Mouse (Mus musculus) CH12.LX (cell line): ENCODE results near the gene Gpr33. TPM values are rescaled to one million over a fixed set of nuclear protein-coding genes. Genes with fewer than 3 reads are reported as not detected.

Experiments
- DNase-seq: peaks from one replicate; pipeline ENCODE4 v3.0.0-alpha.2; 2013; ENCODE audit errors: extremely low read depth
- H3K27ac ChIP-seq: 2 replicates; pipeline ENCODE4 v1.5.1; 2012; ENCODE audit warnings: low read depth, mild to moderate bottlenecking, control low read depth, moderate library complexity; ENCODE audit not compliant: insufficient read depth
- H3K27me3 ChIP-seq: replicated peaks from 2 replicates; pipeline ENCODE3; 2012; ENCODE audit warnings: inconsistent platforms
- H3K36me3 ChIP-seq, 2 experiments: replicated peaks in 1 of 2; 2 replicates each; pipeline versions ENCODE3 to v1.6.1; 2012; ENCODE audit warnings: inconsistent platforms in 1 of 2, low read length in 1 of 2, mild to moderate bottlenecking in 1 of 2, mixed read lengths in 1 of 2, moderate library complexity in 1 of 2; ENCODE audit not compliant: control insufficient read depth in 1 of 2, insufficient read depth in 1 of 2
- H3K4me1 ChIP-seq, 2 experiments: 2 replicates each; pipeline ENCODE4 v1.6.1; 2012; ENCODE audit warnings: inconsistent platforms in 1 of 2, moderate library complexity in 1 of 2; ENCODE audit not compliant: insufficient read depth in 2 of 2, control insufficient read depth in 1 of 2
- H3K4me2 ChIP-seq: 2 replicates; pipeline ENCODE4 v1.6.1; 2012; ENCODE audit warnings: low read depth, mild to moderate bottlenecking, control low read depth; ENCODE audit not compliant: poor library complexity, insufficient read depth, severe bottlenecking
- H3K4me3 ChIP-seq, 3 experiments: fragments of 150-350 bp in 1 of 3; sonication (generic) in 1 of 3; replicated peaks in 1 of 3; 2 replicates each; pipeline versions ENCODE3 to v1.5.1; 2011 to 2012; ENCODE audit warnings: low read depth in 2 of 3, low read length in 2 of 3, mild to moderate bottlenecking in 2 of 3, moderate library complexity in 2 of 3, control low read depth in 1 of 3, improper control_type of control experiment in 1 of 3, inconsistent platforms in 1 of 3, mixed read lengths in 1 of 3; ENCODE audit not compliant: poor library complexity in 1 of 3
- H3K79me2 ChIP-seq: replicated peaks from 2 replicates; pipeline ENCODE4 v1.6.1; 2012; ENCODE audit warnings: mild to moderate bottlenecking, moderate library complexity; ENCODE audit not compliant: control insufficient read depth, poor library complexity, insufficient read depth, severe bottlenecking; ENCODE audit errors: extremely low read depth
- H3K9ac ChIP-seq: 2 replicates; pipeline ENCODE4 v1.6.1; 2012; ENCODE audit warnings: low read depth, mild to moderate bottlenecking, control low read depth, moderate library complexity; ENCODE audit not compliant: insufficient read depth
- H3K9me3 ChIP-seq: replicated peaks from 2 replicates; pipeline ENCODE3; 2012; ENCODE audit warnings: low read length, inconsistent platforms, mixed read lengths
- CTCF ChIP-seq, 2 experiments: IDR thresholded peaks in 1 of 2; conservative IDR thresholded peaks in 1 of 2; 2 replicates each; pipeline ENCODE4 v1.5.1; 2011 to 2012; ENCODE audit warnings: low read depth in 2 of 2, low read length in 2 of 2, improper control_type of control experiment in 1 of 2, inconsistent platforms in 1 of 2, mild to moderate bottlenecking in 1 of 2, moderate library complexity in 1 of 2
- EP300 ChIP-seq: IDR thresholded peaks from 2 replicates; pipeline ENCODE4 v1.6.1; 2011; ENCODE audit warnings: low read length, improper control_type of control experiment
- HCFC1 ChIP-seq: IDR thresholded peaks from 2 replicates; pipeline ENCODE4 v1.6.1; 2012; ENCODE audit warnings: low read depth, mild to moderate bottlenecking, inconsistent platforms, low read length, improper control_type of control experiment
- KAT2A ChIP-seq: IDR thresholded peaks from 2 replicates; pipeline ENCODE4 v1.6.1; 2012; ENCODE audit warnings: low read length, improper control_type of control experiment, inconsistent platforms; ENCODE audit not compliant: insufficient replicate concordance
- MAFK ChIP-seq: IDR thresholded peaks from 2 replicates; pipeline ENCODE4 v1.6.1; 2011; ENCODE audit warnings: low read length, improper control_type of control experiment; ENCODE audit not compliant: insufficient replicate concordance
- MEF2A ChIP-seq: IDR thresholded peaks from 2 replicates; pipeline ENCODE4 v1.6.1; 2014; ENCODE audit warnings: low read depth, mild to moderate bottlenecking, inconsistent platforms, low read length, improper control_type of control experiment, borderline replicate concordance
- NRF1 ChIP-seq: IDR thresholded peaks from 2 replicates; pipeline ENCODE4 v1.6.1; 2014; ENCODE audit warnings: low read depth, mild to moderate bottlenecking, inconsistent platforms, low read length, improper control_type of control experiment, moderate library complexity
- POLR2AphosphoS2 ChIP-seq: IDR thresholded peaks from 2 replicates; pipeline ENCODE4 v1.6.1; 2011; ENCODE audit warnings: low read depth, low read length, improper control_type of control experiment
- SIN3A ChIP-seq: IDR thresholded peaks from 2 replicates; pipeline ENCODE4 v1.6.1; 2012; ENCODE audit warnings: low read length, improper control_type of control experiment, inconsistent platforms
- SMC3 ChIP-seq: IDR thresholded peaks from 2 replicates; pipeline ENCODE4 v1.6.1; 2011; ENCODE audit warnings: low read depth, low read length, improper control_type of control experiment
- UBTF ChIP-seq: IDR thresholded peaks from 2 replicates; pipeline ENCODE4 v1.6.1; 2012; ENCODE audit warnings: low read depth, mild to moderate bottlenecking, inconsistent platforms, low read length, improper control_type of control experiment, moderate library complexity
- USF2 ChIP-seq: conservative IDR thresholded peaks from 2 replicates; pipeline ENCODE4 v1.6.1; 2011; ENCODE audit warnings: low read depth, low read length, improper control_type of control experiment
- ZNF384 ChIP-seq: IDR thresholded peaks from 2 replicates; pipeline ENCODE4 v1.6.1; 2012; ENCODE audit warnings: low read depth, low read length, improper control_type of control experiment, inconsistent platforms
- dilution Hi-C: fragments of 300-500 bp; cut with MboI; formaldehyde crosslinking; loops from 2 replicates; pipeline ENCODE4 v1.14.3; 2020; ENCODE audit warnings: low sequenced_read_pairs; ENCODE audit not compliant: extremely low pct_unique_long_range_greater_than_20kb, extremely low pct_ligation_motif_present
- in situ Hi-C: fragments of 300-500 bp; cut with MboI; formaldehyde crosslinking; loops from 3 replicates; pipeline ENCODE4 v1.14.3; 2019; ENCODE audit warnings: low sequenced_read_pairs, low pct_ligation_motif_present, low pct_unique_long_range_greater_than_20kb, mixed read lengths
- polyA plus RNA-seq: library from polyadenylated mRNA; unstranded; fragments of >175 nt; gene quantifications from 2 replicates; pipeline ENCODE4 v1.2.1, GENCODE M21; 2012; ENCODE audit warnings: low read depth; ENCODE audit not compliant: insufficient read length
- total RNA-seq, 2 experiments: library from RNA; depleted of rRNA; stranded (reverse); fragments of 300-350 nt in 1 of 2; fragments of >200 nt in 1 of 2; gene quantifications; 2 replicates each; pipeline ENCODE4 v1.2.3; 2012 to 2014

Gpr33 gene
- total and polyA plus RNA-seq, 3 experiments, result not detected

GRCm38 (mm10) chr12:52014044-52014443, 13.8 kb downstream of the Gpr33 start:
- in situ Hi-C loops (loop anchor here (25.0 kb wide), 1 partner anchor 823 kb away; no protein-coding TSS in a partner anchor), dilution Hi-C loops (no loop called here)
- TF ChIP-seq USF2, result no peak
- no peak for TF ChIP-seq EP300
- peak; percentile 34 for TF ChIP-seq ZNF384
- Histone ChIP-seq H3K9ac (no peak overlapping the region), H3K27ac (no peak overlapping the region), H3K4me1 (no peaks in the 10 kb centered on the region), H3K79me2 (no peaks in the 10 kb centered on the region), H3K27me3 (no peaks in the 10 kb centered on the region), H3K4me2 (no peak overlapping the region), H3K4me3 (no peak overlapping the region), H3K36me3 (no peaks in the 10 kb centered on the region), H3K9me3 (no peaks in the 10 kb centered on the region)
- no peak for DNase-seq

- H3K27ac ChIP-seq, result no peak overlapping the region
- no peak overlapping the region for H3K4me3 ChIP-seq
- no peaks in the 10 kb centered on the region for H3K9me3 ChIP-seq
- dilution Hi-C loops (no loop called here), in situ Hi-C loops (loop anchor here (25.0 kb wide), 1 partner anchor 824 kb away; no protein-coding TSS in a partner anchor)
- no peaks in the 10 kb centered on the region for H3K4me1 ChIP-seq
- H3K9ac ChIP-seq, result no peak overlapping the region
- TF ChIP-seq MEF2A (no peak), POLR2AphosphoS2 (no peak), CTCF (conservative IDR thresholded peaks at IDR 0.05 in 1 of 2, IDR thresholded peaks at IDR 0.05 in 1 of 2; ENCODE audit: low read depth in 2 of 2, low read length in 2 of 2) (no peak), UBTF (no peak), SMC3 (no peak), MAFK (no peak)
- no peak for DNase-seq
- no peaks in the 10 kb centered on the region for H3K36me3 ChIP-seq
- no peaks in the 10 kb centered on the region for H3K79me2 ChIP-seq
- H3K27me3 ChIP-seq, result no peaks in the 10 kb centered on the region
- no peak overlapping the region for H3K4me2 ChIP-seq
Measured at GRCm38 (mm10) chr12:52013274-52013673, 14.6 kb downstream of the Gpr33 start.

- H3K4me3 ChIP-seq, result no peak overlapping the region
- no peak overlapping the region for H3K4me2 ChIP-seq
- H3K36me3 ChIP-seq, result no peaks in the 10 kb centered on the region
- no peaks in the 10 kb centered on the region for H3K9me3 ChIP-seq
- dilution Hi-C loops (no loop called here), in situ Hi-C loops (loop anchor here (25.0 kb wide), 1 partner anchor 825 kb away; no protein-coding TSS in a partner anchor)
- DNase-seq, result no peak
- H3K9ac ChIP-seq, result no peak overlapping the region
- H3K27ac ChIP-seq, result no peak overlapping the region
- TF ChIP-seq SIN3A (no peak), KAT2A (no peak), USF2 (no peak), HCFC1 (no peak), NRF1 (no peak)
- H3K4me1 ChIP-seq, result no peaks in the 10 kb centered on the region
- no peaks in the 10 kb centered on the region for H3K79me2 ChIP-seq
- no peaks in the 10 kb centered on the region for H3K27me3 ChIP-seq
Measured at GRCm38 (mm10) chr12:52012159-52012558, 15.7 kb downstream of the Gpr33 start.
